Mouse (Mus musculus) mature B cell (primary cell): ENCODE measurements around the gene Hist3h2ba.

Experiments
- in situ Hi-C: fragments of 300-500 bp; cut with MboI; formaldehyde crosslinking; loops from 2 replicates; pipeline ENCODE4 v1.14.3; 2019

Hist3h2ba gene

GRCm38 (mm10) chr11:58948542-58949479 lies at the start of gene Hist3h2ba:
TSS of gene Hist3h2ba (plus strand) at chr11:58948920.
- in situ Hi-C loops: no loop called here

- in situ Hi-C loops: no loop called here
Observed at GRCm38 (mm10) chr11:58901080-58901479, 47.6 kb upstream of the Hist3h2ba start.

DNA sequence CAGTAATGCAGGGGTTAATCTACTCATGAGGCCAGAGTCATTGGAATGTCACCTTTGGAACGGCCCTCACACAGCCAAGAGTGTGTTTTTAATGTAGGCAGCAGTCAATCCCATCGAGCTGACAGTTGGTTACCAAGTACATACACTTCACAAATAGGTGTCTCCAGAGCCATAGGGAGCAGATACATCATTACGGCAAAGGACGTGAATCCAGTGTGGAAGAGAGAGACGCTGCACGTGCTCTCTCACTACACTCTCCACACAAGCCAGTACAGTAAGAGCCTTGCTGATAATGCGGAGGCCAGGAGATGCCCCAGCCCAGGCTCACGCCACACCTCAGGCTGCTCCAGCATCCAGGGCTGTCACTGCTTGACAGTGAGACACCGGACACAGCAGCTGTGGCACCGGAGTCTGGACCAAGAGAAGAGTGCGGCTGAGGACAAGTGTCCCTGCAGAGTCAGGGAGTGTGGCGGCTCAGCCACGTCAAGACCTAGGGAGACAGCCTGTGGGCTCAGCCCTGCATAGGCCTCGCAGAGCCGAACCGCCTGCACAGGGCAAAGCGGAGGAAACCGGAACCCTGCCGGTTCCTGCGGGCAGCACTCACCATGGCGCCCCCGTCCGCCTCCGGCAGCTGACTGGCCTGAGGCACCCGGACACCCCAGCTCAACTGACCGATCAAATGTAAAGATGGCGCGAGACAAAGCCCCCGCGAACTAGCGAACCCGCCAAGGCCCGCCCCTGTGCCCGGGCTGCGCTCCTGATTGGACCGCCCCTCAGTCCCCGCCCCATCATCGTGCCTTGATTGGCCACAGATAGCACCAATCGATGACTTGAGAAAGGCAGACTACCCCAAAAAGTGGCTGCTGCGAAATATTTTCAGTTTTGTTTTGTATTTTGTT lies 45.0 kb upstream of the Hist3h2ba start, which contains the start of gene Zfp39:
Zfp39 (minus strand) TSS at position 715 of the 899 bp plus-strand sequence.
- in situ Hi-C loops: no loop called here

GRCm38 (mm10) chr11:58904410-58904718 lies 44.4 kb upstream of the Hist3h2ba start:
- in situ Hi-C loops: no loop called here

DNA sequence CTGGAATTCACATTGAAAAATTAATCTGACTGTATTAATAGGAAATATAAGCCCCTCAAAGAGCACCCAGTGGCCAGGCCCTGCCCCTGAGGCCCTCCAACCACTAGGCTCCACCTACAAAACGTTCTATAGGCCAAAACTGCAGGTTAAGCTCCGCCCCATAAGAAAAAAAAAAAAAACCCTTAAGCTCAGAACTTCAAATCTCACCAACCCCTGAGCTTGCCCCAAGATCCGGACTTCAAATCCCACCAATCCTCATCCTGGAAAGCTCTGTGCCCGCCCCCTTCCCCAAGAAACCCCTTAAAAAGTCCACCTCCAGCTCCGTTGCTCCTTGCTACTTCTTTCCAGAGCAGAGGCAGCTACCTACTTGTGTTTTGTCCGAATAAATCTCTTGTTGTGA lies 43.9 kb upstream of the Hist3h2ba start:
- in situ Hi-C loops: no loop called here

DNA sequence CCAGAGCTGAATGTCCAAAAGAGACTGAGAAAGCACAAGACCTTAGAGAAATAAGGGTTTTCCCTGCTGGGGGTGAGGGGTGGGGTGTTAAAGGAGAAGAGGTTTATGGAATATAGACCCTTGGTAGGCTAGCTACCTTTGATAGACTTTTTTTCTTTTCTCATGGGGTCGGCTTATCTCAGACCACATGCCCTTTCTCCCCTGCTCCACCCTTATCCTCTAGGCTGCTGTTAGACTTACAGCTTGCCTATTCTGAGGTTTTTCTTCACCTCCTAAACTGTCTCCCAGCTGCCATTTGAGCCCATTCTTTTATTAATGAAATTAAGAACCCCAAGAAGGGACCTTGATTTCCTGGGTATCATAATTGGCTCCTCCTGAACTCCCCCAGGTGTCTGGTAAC lies 34.9 kb upstream of the Hist3h2ba start:
- in situ Hi-C loops: no loop called here

DNA sequence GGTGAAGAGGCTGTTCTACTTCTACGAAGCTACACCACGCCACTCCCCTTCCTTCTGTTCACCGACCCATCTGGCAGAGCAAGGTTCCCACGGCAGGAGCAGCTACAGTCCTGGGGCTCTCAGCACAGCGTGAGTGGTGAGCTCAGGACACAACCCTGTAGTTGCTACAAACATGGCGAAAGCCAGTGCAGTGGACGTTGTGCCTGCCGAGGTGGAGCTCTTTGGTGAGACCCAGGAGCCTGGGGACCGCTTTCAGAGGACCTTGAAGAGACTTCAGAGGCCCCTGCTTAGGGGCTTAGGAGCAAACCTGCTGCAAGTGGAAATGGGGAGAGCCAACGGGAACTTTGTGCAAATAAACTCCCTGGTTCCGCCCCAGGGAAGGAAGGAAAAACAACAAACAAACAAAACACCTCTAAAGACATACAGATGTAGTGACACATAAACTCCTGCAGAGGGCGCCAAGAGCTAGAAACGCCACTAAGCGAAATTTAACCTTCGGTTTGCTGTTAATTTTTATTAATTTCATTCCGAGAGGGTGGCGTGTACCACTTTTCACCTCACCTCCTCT lies 34.2 kb upstream of the Hist3h2ba start:
- in situ Hi-C loops: no loop called here

GRCm38 (mm10) chr11:58916879-58917744 lies 31.6 kb upstream of the Hist3h2ba start:
- in situ Hi-C loops: no loop called here

DNA sequence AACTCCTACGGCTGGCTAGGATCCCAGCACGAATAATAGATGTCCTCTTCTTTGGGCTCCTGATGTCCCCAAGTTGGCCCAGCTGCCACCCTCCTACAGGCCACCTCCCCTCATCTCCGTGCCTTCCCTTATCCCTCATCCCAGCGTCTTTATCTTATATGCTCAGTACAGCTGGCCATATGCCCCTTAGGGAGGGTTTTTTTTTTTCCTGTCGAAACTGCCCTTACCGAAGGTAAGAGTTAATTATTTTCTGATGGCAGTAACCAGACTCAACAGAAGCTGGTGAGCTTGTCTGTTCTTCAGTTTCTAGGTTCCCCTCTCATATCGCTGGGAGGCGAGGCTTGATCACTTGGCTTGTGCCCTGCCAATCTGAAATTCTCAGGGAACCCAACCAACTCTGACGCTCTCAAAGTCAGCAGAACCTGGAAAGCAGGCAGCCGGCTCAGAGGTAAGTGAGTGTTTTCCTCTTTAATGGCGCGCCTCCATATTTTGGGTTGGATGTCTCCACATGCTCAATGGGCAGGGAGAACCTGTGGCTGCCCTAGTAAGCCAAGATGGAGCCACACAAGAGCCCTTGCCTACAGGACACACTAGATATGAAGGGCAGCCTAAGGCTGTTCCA lies 30.9 kb upstream of the Hist3h2ba start, which contains the start of gene Btnl10:
Btnl10 (plus strand) TSS at position 164 of the 622 bp plus-strand sequence.
- in situ Hi-C loops: no loop called here

- in situ Hi-C loops: no loop called here
Observed at GRCm38 (mm10) chr11:58918759-58919158, 30.0 kb upstream of the Hist3h2ba start.

GRCm38 (mm10) chr11:58922420-58922819 lies 26.3 kb upstream of the Hist3h2ba start:
- in situ Hi-C loops: no loop called here

- in situ Hi-C loops: no loop called here
Observed at GRCm38 (mm10) chr11:58926651-58927050, 22.1 kb upstream of the Hist3h2ba start.

- in situ Hi-C loops: no loop called here
Observed at GRCm38 (mm10) chr11:58927053-58927452, 21.7 kb upstream of the Hist3h2ba start.

- in situ Hi-C loops: no loop called here
Observed at GRCm38 (mm10) chr11:58927790-58928651, 20.7 kb upstream of the Hist3h2ba start.

GRCm38 (mm10) chr11:58929055-58929454 lies 19.7 kb upstream of the Hist3h2ba start:
- in situ Hi-C loops: no loop called here

GRCm38 (mm10) chr11:58929641-58930040 lies 19.1 kb upstream of the Hist3h2ba start:
- in situ Hi-C loops: no loop called here

GRCm38 (mm10) chr11:58930254-58930653 lies 18.5 kb upstream of the Hist3h2ba start:
- in situ Hi-C loops: no loop called here

GRCm38 (mm10) chr11:58931576-58931975 lies 17.1 kb upstream of the Hist3h2ba start:
- in situ Hi-C loops: no loop called here

GRCm38 (mm10) chr11:58937909-58938308 lies 10.8 kb upstream of the Hist3h2ba start:
- in situ Hi-C loops: no loop called here
